Mouse (Mus musculus): Measurements from ENCODE around the gene Mapt. TPM values are rescaled to one million over a fixed set of nuclear protein-coding genes. Genes with fewer than 3 reads are reported as not detected.

Gene Mapt
- polyA plus RNA-seq, 1 experiment from 2014 or later = 5.0 TPM

DNA sequence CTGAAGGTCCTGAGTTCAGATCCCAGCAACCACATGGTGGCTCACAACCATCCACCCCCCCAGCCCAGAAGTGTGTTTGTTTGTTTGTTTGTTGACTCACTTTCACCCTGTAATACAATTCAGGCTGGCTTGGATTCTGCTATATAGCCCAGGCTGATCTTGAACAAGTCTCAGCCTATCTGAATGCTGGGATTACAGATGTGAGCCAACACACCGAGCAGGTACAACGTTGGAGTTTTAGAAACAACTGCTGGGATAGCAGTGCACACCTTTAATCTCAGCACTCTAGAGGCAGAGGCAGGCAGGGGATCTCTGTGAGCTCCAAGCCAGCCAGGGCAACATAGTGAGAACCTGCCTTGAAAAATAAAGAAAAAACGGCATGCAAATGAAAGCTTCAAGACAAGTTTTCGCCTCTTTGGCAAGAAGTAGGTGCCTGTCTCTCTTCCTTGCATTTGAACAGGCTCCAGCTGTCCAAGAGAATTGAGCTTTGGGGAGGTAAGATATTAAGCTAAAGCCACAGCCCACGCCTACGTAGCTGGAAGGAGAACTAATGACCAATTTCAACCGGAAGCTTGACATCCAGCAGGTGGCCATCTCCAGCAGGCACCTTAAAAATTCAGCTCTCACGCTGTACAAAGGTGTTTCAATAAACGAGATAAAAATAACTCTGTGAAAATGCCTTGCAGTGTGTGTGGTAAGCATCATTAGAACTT is 968 bp upstream of the Mapt start:
- Histone ChIP-seq H3K9ac (ENCODE audit: low read depth, low read length) (peak overlapping the region; percentile 56; the same call in 1 of the 2 replicates), H3K27ac (ENCODE audit: low read depth, low read length) (0 out of 2 replicates have a peak overlapping the region, but pooled peaks have one; percentile 17)

DNA sequence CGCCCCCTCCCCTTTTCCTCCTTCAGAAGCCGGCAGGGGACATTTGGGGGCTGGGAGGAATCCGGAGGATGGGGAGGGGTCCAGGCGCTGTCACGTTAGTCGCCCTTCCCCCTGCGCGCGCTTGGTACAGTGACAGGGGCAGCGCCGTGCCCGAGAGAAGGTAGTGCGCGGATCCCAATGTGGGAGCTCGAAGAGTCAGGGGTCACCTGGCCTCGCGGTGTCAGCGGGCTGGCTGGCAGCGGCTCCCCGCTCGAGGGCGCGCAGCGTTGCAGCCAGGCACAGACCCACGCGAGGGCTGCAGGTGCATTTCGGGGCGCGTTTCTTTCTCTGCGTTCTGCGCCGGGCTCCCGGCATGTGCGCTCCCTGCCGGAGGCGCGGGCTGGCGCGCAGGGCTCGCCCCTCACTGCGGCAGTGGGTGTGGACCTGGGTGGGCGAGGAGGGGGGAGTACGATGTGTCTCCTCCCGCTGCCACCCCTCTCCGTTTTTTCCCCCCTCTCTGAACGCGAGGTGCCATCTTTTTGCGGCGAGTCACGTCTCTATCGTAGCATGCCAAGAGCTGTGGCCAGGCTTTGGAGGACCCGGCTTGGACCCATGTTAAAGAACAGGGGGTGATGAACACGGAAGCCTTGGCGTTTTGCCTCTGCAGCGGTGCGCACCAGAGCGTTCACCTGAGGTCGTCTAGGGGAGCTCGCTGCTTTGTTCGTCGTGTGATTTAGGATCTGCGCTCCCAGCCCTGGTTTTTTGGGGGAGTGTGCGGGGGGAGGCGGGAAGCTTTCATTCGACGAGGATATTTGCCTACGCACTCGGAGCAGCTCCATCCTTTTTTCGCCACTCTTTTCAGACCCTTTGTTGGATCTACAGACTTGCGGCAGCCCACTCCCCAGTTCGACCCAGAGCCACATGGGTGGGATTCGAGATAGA is 1.2 kb downstream of the Mapt start:
- no peak overlapping the region for H3K27ac ChIP-seq (ENCODE audit: low read depth, low read length)
- no peaks in the 10 kb centered on the region for H3K9me3 ChIP-seq (ENCODE audit: control insufficient read depth, low read length)
- ATAC-seq (ENCODE audit: low FRiP score, low TSS enrichment) = no peak
- H3K4me3 ChIP-seq (ENCODE audit: low read length) = peak overlapping the region; percentile 55
- H3K36me3 ChIP-seq (ENCODE audit: control insufficient read depth, insufficient read depth, low read length) = no peaks in the 10 kb centered on the region
- H3K4me1 ChIP-seq (ENCODE audit: control insufficient read depth, insufficient read depth, low read length) = peaks cover 20% of the 10 kb centered on the region
- H3K27me3 ChIP-seq (ENCODE audit: control insufficient read depth, insufficient read depth, low read length) = peaks cover 47% of the 10 kb centered on the region
- H3K9ac ChIP-seq (ENCODE audit: low read depth, low read length) = peak overlapping the region; percentile 49; the same call in 1 of the 2 replicates
- under 1% methylated on average over 70 of the region's 72 CpGs for WGBS
- peak overlapping the region; percentile 99 for H3K4me2 ChIP-seq (replicated peaks; ENCODE audit: low read depth, low read length)

More for the DNA sequence above, 968 bp upstream of the Mapt start:
- ATAC-seq (ENCODE audit: low FRiP score, low TSS enrichment) = no peak
- Histone ChIP-seq H3K4me3 (ENCODE audit: low read length) (peak overlapping the region; percentile 55; the same call in 1 of the 2 replicates), H3K4me1 (ENCODE audit: control insufficient read depth, insufficient read depth, low read length) (peaks cover 20% of the 10 kb centered on the region), H3K27me3 (ENCODE audit: control insufficient read depth, insufficient read depth, low read length) (peaks cover 37% of the 10 kb centered on the region), H3K9me3 (ENCODE audit: control insufficient read depth, low read length) (no peaks in the 10 kb centered on the region), H3K4me2 (replicated peaks; ENCODE audit: low read depth, low read length) (peak overlapping the region; percentile 99), H3K36me3 (ENCODE audit: control insufficient read depth, insufficient read depth, low read length) (no peaks in the 10 kb centered on the region)
- 9% methylated on average over 9 of the region's 9 CpGs for WGBS

DNA sequence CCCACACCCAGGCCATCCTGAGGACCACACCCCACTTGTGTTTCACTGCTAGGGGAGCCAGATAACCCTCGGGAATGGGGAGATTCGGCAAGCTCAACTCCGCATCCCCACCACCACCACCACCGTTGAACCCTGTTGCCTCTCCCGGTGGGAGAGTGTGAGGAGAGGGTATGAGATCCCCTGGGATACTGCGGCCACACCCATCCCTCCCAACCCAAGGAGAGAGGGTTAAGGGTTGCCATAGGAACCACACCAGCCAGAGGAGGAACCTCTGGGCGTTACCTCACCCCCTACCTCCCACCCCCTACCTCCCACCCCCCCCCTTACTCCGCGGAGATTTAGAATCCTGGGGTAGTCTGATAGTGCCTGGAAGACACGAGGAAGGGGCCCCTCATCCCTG is 1.9 kb downstream of the Mapt start:
- peaks cover 47% of the 10 kb centered on the region for H3K27me3 ChIP-seq (ENCODE audit: control insufficient read depth, insufficient read depth, low read length)
- H3K9me3 ChIP-seq (ENCODE audit: control insufficient read depth, low read length) = no peaks in the 10 kb centered on the region
- peak overlapping the region; percentile 99; the same call in 1 of the 2 replicates for H3K4me2 ChIP-seq (replicated peaks; ENCODE audit: low read depth, low read length)
- peaks cover 20% of the 10 kb centered on the region for H3K4me1 ChIP-seq (ENCODE audit: control insufficient read depth, insufficient read depth, low read length)
- ATAC-seq (ENCODE audit: low FRiP score, low TSS enrichment) = no peak
- no peaks in the 10 kb centered on the region for H3K36me3 ChIP-seq (ENCODE audit: control insufficient read depth, insufficient read depth, low read length)
- 0% methylated on average over 10 of the region's 10 CpGs for WGBS
- H3K4me3 ChIP-seq (ENCODE audit: low read length) = peak overlapping the region; percentile 55; the same call in 1 of the 2 replicates
- H3K27ac ChIP-seq (ENCODE audit: low read depth, low read length) = no peak overlapping the region
- no peak overlapping the region for H3K9ac ChIP-seq (ENCODE audit: low read depth, low read length)

DNA sequence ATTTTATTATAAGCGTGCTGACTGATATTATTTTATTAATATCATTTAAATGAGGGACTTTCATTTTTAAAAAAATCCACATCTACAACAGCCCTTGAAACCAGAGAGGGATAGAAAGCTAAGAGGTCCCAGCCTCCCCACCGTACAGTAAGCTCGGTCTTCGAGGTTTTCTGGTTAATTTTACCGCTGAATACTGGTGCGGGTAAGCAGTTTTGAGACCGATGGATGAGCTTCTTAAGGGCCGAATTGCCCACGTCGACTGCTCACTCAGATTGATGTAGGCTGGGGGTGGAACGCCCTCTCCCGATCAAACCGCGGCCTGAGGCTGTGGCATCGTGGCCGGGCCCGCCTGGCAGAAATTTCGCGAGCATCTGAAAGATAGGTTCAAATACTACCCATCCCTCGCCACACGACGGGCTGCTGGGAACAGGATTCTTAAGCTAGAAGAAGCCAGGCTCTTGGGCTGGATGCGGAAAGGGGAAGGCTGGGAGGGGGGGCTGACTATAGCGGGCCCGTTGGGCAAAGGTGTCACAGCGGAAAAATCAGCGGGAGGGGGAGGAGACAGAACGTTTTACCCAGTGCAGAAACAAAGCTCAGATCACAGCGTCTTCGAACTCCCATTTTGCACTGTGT is 2.5 kb downstream of the Mapt start:
- Histone ChIP-seq H3K9ac (ENCODE audit: low read depth, low read length) (no peak overlapping the region; the same call in 1 of the 2 replicates), H3K27me3 (ENCODE audit: control insufficient read depth, insufficient read depth, low read length) (peaks cover 47% of the 10 kb centered on the region), H3K4me3 (ENCODE audit: low read length) (peak overlapping the region; percentile 6; the same call in 1 of the 2 replicates), H3K36me3 (ENCODE audit: control insufficient read depth, insufficient read depth, low read length) (no peaks in the 10 kb centered on the region), H3K4me1 (ENCODE audit: control insufficient read depth, insufficient read depth, low read length) (peaks cover 20% of the 10 kb centered on the region), H3K27ac (ENCODE audit: low read depth, low read length) (no peak overlapping the region), H3K9me3 (ENCODE audit: control insufficient read depth, low read length) (no peaks in the 10 kb centered on the region), H3K4me2 (replicated peaks; ENCODE audit: low read depth, low read length) (no peak overlapping the region; the same call in 1 of the 2 replicates)
- ATAC-seq (ENCODE audit: low FRiP score, low TSS enrichment) = no peak
- WGBS = 3% methylated on average over 30 of the region's 30 CpGs

DNA sequence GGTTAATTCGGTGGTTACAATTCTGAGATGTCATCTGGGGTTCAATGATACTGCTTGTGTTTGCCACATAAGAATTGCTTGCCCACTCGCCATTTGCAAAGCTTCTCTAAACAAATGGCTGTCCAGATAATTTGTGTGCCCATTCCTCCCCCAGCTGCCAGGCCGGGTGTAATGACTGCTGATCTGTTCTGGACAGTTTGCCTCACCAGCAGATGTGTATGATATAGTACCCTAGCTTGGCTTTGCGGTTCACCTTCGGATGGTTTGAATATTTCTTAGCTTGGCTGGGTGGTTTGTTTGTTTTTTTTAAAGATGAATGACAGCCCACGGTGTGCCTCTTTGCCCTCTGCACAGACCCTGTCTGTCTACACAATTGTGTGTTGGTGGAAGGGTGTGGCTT is 3.5 kb downstream of the Mapt start:
- Histone ChIP-seq H3K27me3 (ENCODE audit: control insufficient read depth, insufficient read depth, low read length) (peaks cover 47% of the 10 kb centered on the region), H3K4me2 (replicated peaks; ENCODE audit: low read depth, low read length) (no peak overlapping the region), H3K4me3 (ENCODE audit: low read length) (no peak overlapping the region), H3K36me3 (ENCODE audit: control insufficient read depth, insufficient read depth, low read length) (no peaks in the 10 kb centered on the region), H3K4me1 (ENCODE audit: control insufficient read depth, insufficient read depth, low read length) (peaks cover 20% of the 10 kb centered on the region), H3K9me3 (ENCODE audit: control insufficient read depth, low read length) (no peaks in the 10 kb centered on the region), H3K27ac (ENCODE audit: low read depth, low read length) (no peak overlapping the region), H3K9ac (ENCODE audit: low read depth, low read length) (no peak overlapping the region)
- ATAC-seq (ENCODE audit: low FRiP score, low TSS enrichment) = no peak
- 21% methylated on average over 6 of the region's 6 CpGs for WGBS

DNA sequence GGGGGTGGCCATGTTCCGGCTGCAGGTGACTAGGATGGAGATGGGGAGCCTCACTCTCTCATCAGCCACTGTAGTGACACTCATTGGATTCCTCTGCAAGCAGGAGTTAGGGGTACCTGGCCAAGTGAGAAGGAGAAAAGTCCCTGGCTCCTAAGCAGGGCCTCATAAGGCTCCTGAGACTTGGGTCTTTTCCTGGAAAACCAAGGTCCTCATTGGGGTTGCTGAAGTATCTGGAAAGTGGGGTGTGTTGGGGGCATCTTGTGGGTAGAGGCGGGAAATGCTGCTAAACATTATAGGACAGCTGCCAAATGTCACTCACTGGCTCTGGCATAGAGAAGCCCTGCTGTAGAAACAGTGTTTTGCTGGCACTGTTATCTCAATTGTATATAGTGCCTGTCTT is 4.7 kb downstream of the Mapt start:
- H3K4me2 ChIP-seq (replicated peaks; ENCODE audit: low read depth, low read length) = no peak overlapping the region
- H3K9me3 ChIP-seq (ENCODE audit: control insufficient read depth, low read length) = no peaks in the 10 kb centered on the region
- no peak for ATAC-seq (ENCODE audit: low FRiP score, low TSS enrichment)
- WGBS = 73% methylated on average over 2 of the region's 2 CpGs
- no peaks in the 10 kb centered on the region for H3K36me3 ChIP-seq (ENCODE audit: control insufficient read depth, insufficient read depth, low read length)
- H3K4me3 ChIP-seq (ENCODE audit: low read length) = no peak overlapping the region
- H3K9ac ChIP-seq (ENCODE audit: low read depth, low read length) = no peak overlapping the region
- H3K4me1 ChIP-seq (ENCODE audit: control insufficient read depth, insufficient read depth, low read length) = peaks cover 20% of the 10 kb centered on the region
- peaks cover 47% of the 10 kb centered on the region for H3K27me3 ChIP-seq (ENCODE audit: control insufficient read depth, insufficient read depth, low read length)
- H3K27ac ChIP-seq (ENCODE audit: low read depth, low read length) = no peak overlapping the region

DNA sequence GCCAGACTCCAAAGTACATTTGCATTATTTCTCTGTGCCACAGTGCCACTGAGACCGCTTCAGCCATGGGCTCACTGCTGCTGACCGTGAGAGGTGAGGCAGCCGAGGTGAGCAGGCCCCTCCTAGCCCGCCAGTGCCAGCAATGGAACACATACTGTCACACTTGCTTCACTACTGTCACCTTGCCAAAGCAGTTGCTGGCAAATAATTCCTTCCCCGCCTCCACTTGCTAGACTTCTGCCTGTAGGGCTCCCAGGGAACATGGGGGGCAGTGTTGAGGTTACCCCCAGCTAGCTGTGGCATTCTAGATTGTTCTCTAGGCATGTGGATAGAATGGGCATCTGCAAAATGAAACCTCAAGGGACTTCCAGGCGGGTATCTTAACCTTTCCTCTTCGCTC is 6.0 kb downstream of the Mapt start:
- no peak overlapping the region for H3K9ac ChIP-seq (ENCODE audit: low read depth, low read length)
- H3K36me3 ChIP-seq (ENCODE audit: control insufficient read depth, insufficient read depth, low read length) = no peaks in the 10 kb centered on the region
- peaks cover 38% of the 10 kb centered on the region for H3K27me3 ChIP-seq (ENCODE audit: control insufficient read depth, insufficient read depth, low read length)
- H3K4me2 ChIP-seq (replicated peaks; ENCODE audit: low read depth, low read length) = no peak overlapping the region
- H3K4me1 ChIP-seq (ENCODE audit: control insufficient read depth, insufficient read depth, low read length) = peaks cover 20% of the 10 kb centered on the region
- no peak overlapping the region for H3K27ac ChIP-seq (ENCODE audit: low read depth, low read length)
- no peaks in the 10 kb centered on the region for H3K9me3 ChIP-seq (ENCODE audit: control insufficient read depth, low read length)
- no peak for ATAC-seq (ENCODE audit: low FRiP score, low TSS enrichment)
- H3K4me3 ChIP-seq (ENCODE audit: low read length) = no peak overlapping the region
- WGBS = 77% methylated on average over 7 of the region's 7 CpGs

DNA sequence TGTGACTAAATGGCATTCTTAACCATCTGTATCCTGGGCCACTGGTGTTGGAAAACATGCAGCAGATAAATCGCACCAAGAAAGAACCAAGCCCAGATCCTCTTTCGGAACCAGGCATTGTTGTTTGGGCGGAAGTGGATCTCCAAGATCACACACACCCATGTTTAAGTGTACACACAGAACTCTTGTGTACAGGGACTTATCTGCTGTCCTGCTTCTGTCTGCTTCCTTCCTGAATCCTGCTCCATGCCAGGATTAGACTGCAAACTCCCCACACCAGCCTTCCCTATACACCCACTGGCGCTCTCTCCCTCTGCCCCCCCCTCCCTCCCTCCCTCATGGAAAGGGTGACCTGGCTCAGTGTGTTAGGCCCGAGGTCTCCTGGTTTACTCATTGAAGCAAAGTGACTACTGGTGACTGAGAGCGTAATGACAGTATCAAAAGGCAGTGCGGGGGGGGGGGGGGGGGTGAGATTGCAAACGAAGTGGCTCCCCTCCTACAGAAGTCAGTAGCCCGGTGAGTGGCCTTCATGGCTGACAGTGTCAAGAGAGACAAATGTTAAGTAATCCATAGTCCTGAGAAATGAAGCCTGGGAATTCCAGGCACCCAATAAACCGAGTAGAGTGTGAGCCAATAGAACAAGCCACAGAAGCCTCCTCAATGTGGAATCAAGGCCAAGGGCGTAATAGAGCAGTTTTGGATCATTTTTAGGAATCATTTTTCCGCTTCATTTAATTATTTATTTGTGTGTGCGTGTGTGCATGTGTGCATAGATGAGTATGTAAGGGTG is 7.0 kb downstream of the Mapt start:
- Histone ChIP-seq H3K9ac (ENCODE audit: low read depth, low read length) (no peak overlapping the region), H3K4me3 (ENCODE audit: low read length) (no peak overlapping the region), H3K9me3 (ENCODE audit: control insufficient read depth, low read length) (no peaks in the 10 kb centered on the region), H3K4me1 (ENCODE audit: control insufficient read depth, insufficient read depth, low read length) (peaks cover 13% of the 10 kb centered on the region), H3K27me3 (ENCODE audit: control insufficient read depth, insufficient read depth, low read length) (peaks cover 29% of the 10 kb centered on the region), H3K36me3 (ENCODE audit: control insufficient read depth, insufficient read depth, low read length) (no peaks in the 10 kb centered on the region), H3K27ac (ENCODE audit: low read depth, low read length) (no peak overlapping the region), H3K4me2 (replicated peaks; ENCODE audit: low read depth, low read length) (no peak overlapping the region)
- no peak for ATAC-seq (ENCODE audit: low FRiP score, low TSS enrichment)
- 51% methylated on average over 13 of the region's 13 CpGs for WGBS

Measured in kidney, embryonic 14.5 days (tissue).